Mouse (Mus musculus) CH12.LX (cell line): Measurements from ENCODE around the gene Rp9.

Source experiments
- CHD1 ChIP-seq: IDR thresholded peaks from 2 replicates; pipeline ENCODE4 v1.6.1; 2012; ENCODE audit warnings: low read depth, low read length, improper control_type of control experiment, inconsistent platforms
- CTCF ChIP-seq, 2 experiments: IDR thresholded peaks in 1 of 2; conservative IDR thresholded peaks in 1 of 2; 2 replicates each; pipeline ENCODE4 v1.5.1; 2011 to 2012; ENCODE audit warnings: low read depth in 2 of 2, low read length in 2 of 2, improper control_type of control experiment in 1 of 2, inconsistent platforms in 1 of 2, mild to moderate bottlenecking in 1 of 2, moderate library complexity in 1 of 2
- ELF1 ChIP-seq: IDR thresholded peaks from 2 replicates; pipeline ENCODE4 v1.6.1; 2014; ENCODE audit warnings: low read depth, mild to moderate bottlenecking, inconsistent platforms, low read length, improper control_type of control experiment
- EP300 ChIP-seq: IDR thresholded peaks from 2 replicates; pipeline ENCODE4 v1.6.1; 2011; ENCODE audit warnings: low read length, improper control_type of control experiment
- MAX ChIP-seq: IDR thresholded peaks from 2 replicates; pipeline ENCODE4 v1.6.1; 2011; ENCODE audit warnings: low read length, improper control_type of control experiment
- MAZ ChIP-seq: IDR thresholded peaks from 2 replicates; pipeline ENCODE4 v1.6.1; 2012; ENCODE audit warnings: low read depth, mild to moderate bottlenecking, inconsistent platforms, low read length, improper control_type of control experiment, moderate library complexity
- POLR2A ChIP-seq: IDR thresholded peaks from 2 replicates; pipeline ENCODE4 v1.6.1; 2011; ENCODE audit warnings: low read depth, mild to moderate bottlenecking, improper control_type of control experiment, low read length
- RAD21 ChIP-seq: IDR thresholded peaks from 2 replicates; pipeline ENCODE4 v1.6.1; 2011; ENCODE audit warnings: low read depth, mild to moderate bottlenecking, low read length, improper control_type of control experiment, moderate library complexity
- ZKSCAN1 ChIP-seq: IDR thresholded peaks from 2 replicates; pipeline ENCODE4 v1.6.1; 2012; ENCODE audit warnings: low read depth, inconsistent platforms, low read length, improper control_type of control experiment, borderline replicate concordance
- ZMIZ1 ChIP-seq: IDR thresholded peaks from 2 replicates; pipeline ENCODE4 v1.6.1; 2012; ENCODE audit warnings: low read depth, mild to moderate bottlenecking, inconsistent platforms, low read length, improper control_type of control experiment

DNA sequence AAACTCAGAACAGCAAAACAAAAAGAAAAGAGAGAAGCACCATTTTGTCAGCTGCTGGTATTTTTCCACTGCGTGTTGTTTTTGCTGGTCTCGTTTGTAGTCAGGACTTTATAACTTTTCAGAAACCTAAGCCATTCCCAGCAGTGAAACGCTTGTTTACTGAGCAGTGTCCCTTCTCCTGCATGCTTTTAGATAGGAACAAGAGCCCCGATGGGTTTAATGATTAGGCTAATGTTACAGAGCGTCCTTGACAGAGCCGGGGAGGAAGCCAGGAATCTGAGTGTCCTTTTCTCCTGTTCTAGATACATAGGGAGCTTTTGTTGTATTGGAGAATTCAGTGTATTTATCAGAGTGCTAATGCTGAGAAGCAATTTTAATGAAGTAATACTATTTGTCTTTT is 52.0 kb downstream of the Rp9 start:
- no peak for TF ChIP-seq CTCF (conservative IDR thresholded peaks at IDR 0.05 in 1 of 2, IDR thresholded peaks at IDR 0.05 in 1 of 2; ENCODE audit: low read depth in 2 of 2, low read length in 2 of 2)
- TF ChIP-seq MAZ: no peak
- no peak for TF ChIP-seq EP300
- no peak for TF ChIP-seq RAD21
- TF ChIP-seq POLR2A: no peak
- TF ChIP-seq CHD1: no peak
- no peak for TF ChIP-seq ZMIZ1
- no peak for TF ChIP-seq ZKSCAN1
- TF ChIP-seq MAX: no peak
- TF ChIP-seq ELF1: no peak
